Mouse (Mus musculus) kidney, adult 11 months (tissue): Measurements from ENCODE around the gene Crym.
A peak's percentile ranks its signal among the peaks of the same experiment; 100 is the strongest.

ENCODE experiments used
- DNase-seq: peaks from one replicate; pipeline ENCODE4 v3.0.0; 2022

The Crym gene

DNA sequence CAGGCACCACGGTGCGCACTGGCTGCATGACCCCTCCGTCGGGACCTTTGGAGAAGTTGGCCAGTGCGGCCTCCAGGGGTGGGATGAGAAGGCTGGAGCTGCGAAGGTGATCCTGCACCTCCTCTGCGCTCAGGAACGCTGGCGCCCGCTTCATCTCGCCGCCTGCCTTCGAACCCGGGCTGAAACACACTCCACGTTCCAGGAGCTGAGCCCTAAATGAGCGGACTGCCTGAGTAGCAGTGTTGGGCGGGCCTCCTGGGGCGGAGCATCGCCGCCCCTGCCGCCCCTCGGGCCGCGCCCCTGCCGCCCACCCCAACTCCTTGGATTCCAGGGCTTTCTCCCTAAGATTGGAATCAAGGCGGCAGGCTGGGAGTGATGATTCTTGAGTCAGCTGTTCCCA lies at the start of gene Crym:
TSS of gene Crym (minus strand) at position 341 of the 400 bp plus-strand sequence.
- DNase-seq: no peak

DNA sequence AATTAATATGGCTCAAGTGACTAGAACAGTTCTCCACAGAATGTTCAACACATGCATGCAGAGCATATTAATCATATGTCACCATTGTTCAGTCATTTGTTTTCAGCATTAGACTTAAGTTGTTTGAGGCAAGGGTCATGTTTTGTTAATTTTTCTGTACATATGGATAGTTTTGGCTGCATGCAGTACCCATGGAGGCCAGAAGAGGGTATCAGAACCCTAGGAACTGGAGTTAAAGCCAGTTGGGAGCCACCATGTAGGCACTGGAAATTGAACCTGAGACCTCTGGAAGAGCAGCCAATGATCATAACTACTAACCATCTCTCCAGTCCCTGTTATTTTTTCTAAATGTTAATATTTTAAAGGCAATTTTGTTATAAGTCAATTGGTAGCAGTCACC lies 39.2 kb upstream of the Crym start:
- DNase-seq: no peak

GRCm38 (mm10) chr7:120228541-120228940 lies 26.6 kb upstream of the Crym start:
- DNase-seq: no peak

DNA sequence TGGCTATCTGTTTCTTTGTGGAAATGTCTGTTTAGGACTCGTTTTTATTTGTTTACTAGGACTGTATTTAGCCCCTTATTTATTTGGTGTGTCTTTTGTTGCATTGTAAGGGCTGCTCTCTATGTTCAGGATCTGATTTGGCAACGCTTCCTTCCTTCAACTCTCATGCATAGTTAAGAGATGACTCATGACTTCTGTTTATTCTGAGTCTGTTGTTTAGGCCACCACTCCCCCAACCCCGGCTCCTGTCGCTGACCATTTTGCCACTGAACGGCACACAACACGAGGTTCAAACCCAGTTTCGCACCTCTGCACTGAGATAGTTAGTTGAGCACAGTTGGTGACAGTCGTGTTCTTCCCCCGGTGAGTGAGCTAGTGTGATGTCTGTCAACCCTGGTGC lies 4.1 kb upstream of the Crym start:
- DNase-seq: no peak

GRCm38 (mm10) chr7:120203789-120204188 lies 1.9 kb upstream of the Crym start, which contains the start of gene Abca14:
Gene Abca14, plus strand, starts transcription at chr7:120203961.
- DNase-seq: peak; percentile 81

GRCm38 (mm10) chr7:120201231-120201744 lies 623 bp downstream of the Crym start:
- peak; percentile 76 for DNase-seq

- DNase-seq: no peak
These were observed 6.7 kb downstream of the Crym start for GRCm38 (mm10) chr7:120195207-120195606.

- DNase-seq: no peak
These were observed 9.1 kb downstream of the Crym start for GRCm38 (mm10) chr7:120192816-120193215.

GRCm38 (mm10) chr7:120192207-120192606 lies 9.7 kb downstream of the Crym start:
- DNase-seq: no peak

- peak; percentile 90 for DNase-seq
These were observed 11.7 kb downstream of the Crym start for GRCm38 (mm10) chr7:120190150-120190665.

DNA sequence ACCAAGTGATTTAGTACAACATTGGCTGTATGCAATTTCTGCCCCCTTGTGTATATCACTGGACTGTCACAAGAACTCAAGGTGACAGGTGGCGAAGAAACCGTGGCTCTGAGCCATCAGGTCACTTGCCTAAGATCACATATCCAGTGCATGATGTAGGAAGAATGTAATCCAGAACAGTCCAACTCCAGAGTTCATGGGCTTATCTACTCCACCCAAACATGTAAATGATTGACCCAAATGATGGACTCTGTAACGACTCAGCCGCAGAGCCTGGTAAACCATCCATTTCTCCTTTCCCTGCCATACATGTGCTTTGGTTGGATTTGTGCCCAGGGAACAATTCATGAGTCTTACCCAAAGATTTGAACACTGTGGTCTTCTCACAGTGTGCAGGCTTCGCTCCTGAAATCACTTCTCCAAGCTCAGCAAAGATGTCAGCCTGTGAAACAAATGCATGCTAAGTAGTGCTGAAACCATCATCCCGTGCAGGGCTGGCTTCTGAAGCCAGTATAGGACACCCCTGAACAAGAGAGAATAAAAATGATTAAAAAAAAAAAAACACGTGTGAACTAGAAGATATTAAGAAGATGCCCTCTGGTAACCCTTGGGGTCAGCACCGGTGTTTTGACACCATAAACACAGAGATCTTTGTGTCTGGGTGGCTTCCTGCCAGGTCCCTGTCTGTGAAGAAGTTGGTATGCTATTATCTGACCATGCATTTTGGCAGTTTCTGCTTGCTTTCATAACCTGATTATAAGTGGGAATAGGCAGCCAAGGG lies 12.4 kb downstream of the Crym start:
- peak; percentile 84 for DNase-seq

- DNase-seq: no peak
These were observed 13.0 kb downstream of the Crym start for GRCm38 (mm10) chr7:120188946-120189345.

DNA sequence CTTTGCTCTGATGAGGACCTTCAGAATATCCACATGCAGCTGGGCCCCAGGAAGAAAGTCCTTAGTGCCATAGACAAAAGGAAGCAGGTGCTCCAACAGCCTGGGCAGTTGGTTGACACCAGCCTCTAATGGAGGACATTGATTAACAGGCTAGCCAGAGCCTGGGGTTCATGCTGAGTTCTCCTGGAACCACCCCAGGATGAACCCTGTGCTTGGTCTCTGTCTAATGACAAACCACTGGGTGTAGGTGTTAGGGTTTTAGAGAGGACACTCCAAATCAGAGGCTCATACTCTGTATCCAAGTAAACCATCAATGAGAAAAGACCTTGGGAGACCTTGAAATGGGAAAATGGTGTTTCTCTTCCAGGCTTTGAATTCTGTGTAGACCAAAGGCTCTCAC lies 19.0 kb downstream of the Crym start:
- no peak for DNase-seq

- DNase-seq: no peak
These were observed 20.3 kb downstream of the Crym start for GRCm38 (mm10) chr7:120181401-120182230.

DNA sequence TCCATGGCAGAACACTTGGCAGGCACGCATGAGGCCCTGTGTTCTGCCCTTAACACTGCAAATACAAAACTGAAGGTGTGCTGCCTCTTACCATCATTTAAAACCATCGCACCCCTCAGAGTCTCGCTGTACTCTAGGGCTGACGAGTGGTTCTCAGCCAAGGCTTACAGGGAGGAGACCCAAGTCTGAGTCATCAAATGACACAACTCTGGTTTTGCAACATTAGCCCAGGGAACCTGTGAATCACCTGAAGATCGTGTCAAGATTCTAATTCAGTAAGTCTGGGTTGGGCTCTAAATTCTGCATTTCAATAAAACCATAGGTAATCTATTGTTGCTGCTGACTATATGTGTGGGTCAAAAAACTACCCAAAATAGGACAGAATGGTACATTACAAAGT lies 21.4 kb downstream of the Crym start:
- DNase-seq: no peak

DNA sequence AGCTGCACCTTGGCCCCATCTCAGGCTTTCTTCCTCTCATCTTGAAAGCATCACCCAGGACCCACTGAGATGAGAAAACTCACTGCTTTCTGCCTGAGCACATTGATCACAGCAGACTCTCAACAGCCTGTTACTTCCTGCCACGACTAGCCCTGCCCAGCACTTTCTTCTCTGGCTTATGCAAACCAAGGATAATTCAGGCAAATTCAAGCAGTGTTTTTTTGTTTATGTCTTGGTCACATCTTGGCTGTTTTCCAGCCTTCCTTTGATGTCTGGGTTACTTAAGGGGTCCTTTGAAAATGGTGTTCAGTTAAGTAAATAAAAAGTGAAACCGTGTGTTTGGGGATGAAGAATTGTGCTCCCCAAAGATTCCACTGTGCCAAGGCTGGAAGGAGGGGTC lies 23.0 kb downstream of the Crym start:
- DNase-seq: no peak

DNA sequence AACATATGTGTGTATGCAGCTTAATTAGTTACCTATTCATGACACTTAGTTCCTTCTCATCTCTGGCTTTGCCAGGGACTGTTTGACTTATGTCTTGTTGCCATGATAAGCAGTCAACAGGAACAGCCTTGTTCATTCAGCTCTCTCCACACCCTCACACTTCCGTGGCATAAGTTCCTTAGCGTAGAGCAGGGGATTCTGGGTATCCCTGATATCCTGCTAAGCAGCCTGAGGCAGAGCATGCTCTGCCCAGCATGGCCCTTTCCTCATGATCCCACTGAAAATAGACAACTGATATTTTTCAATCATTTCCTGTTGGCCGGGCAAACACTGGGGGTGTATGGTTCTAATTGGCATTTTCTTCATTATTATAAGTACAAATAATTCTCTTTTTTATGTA lies 24.3 kb downstream of the Crym start:
- DNase-seq: no peak

DNA sequence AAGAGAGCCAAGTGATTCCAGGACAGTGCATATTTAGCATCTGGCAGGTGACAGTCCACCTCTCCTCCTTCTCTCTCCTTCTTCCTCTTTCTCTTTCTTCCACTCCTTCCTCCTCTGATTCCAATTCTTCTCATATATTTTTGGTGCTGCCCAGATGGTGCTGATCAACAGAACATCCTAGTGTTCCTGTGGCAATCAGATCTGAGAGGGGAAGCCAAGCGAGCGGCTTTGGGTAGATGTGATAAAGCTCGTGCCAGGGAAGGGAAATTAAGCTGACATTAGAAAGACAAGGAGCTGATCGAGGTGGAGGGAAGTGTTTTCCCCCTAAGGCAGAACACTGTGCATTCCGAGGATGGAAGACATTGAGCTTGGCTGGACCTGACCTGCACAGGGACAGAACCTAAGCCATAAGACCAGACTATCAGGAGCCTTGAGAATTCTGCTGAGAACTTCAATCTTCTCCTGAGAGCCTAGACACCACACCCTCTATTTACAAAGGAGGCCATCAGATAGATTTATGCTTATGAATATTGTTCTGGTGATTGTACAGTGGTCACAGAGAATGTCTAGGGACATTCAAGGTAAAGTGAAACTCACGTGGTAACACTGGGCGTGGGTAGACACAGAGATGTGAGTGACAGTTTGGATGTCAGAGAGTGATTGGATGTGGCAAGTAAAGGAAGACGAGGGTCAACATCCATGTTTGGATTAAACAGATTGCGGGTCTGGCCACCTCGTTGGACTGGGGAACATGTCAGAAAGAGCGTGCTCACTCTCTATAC lies 27.0 kb downstream of the Crym start:
- DNase-seq: no peak

DNA sequence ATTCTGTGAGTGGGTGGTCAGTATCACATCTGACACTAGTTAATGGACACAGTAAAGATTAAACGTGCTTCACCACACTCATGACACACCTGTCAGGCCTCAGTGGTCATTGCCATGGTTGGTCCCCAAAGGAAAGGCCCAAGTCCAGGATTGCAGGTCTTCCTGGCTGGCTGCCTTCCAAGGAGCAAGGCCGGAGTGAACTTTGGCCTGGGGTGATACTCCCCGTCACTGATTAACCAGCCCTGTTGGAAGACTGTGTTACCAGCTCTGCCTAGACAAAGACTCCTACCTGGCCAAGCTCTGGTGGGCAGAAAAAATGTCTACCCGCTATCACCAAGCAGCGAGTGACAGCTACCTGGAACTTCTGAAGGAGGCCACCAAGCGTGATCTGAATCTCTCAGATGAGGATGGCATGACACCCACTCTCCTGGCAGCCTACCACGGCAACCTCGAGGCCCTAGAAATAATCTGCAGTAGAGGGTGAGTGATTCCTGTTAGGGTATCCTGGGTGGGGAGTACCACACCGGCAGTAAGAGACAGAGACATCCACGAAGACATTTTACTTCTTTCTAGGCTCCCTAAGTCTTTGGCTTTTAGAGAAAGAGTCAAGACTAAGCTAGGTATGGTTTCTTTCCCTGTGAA lies 28.2 kb downstream of the Crym start, which contains the start of gene Anks4b:
TSS of gene Anks4b (plus strand) at position 256 of the 642 bp plus-strand sequence.
- peak; percentile 94 for DNase-seq

DNA sequence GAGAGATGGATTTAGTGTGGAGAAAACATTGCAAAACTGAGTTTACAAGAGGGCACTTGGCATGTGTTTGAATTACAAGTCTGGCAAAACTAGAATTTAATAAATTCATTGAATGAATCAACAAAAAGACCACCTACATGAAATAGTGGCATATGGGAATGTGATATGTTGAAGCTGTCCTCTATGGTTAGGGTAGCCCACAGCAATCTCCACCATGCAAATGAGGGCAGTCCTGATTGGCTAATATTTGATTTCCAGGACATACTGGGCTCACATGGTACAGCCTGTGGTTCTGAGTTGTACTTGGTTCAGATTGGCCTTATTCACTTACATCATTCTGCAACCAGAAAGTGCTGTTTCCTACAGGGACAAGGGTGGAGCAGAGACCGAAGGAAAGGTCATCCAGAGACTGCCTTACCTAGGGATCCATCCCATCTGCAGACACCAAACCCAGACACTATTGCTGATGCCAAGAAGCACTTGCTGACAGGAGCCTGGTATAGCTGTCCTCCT lies 29.7 kb downstream of the Crym start:
- DNase-seq: no peak

DNA sequence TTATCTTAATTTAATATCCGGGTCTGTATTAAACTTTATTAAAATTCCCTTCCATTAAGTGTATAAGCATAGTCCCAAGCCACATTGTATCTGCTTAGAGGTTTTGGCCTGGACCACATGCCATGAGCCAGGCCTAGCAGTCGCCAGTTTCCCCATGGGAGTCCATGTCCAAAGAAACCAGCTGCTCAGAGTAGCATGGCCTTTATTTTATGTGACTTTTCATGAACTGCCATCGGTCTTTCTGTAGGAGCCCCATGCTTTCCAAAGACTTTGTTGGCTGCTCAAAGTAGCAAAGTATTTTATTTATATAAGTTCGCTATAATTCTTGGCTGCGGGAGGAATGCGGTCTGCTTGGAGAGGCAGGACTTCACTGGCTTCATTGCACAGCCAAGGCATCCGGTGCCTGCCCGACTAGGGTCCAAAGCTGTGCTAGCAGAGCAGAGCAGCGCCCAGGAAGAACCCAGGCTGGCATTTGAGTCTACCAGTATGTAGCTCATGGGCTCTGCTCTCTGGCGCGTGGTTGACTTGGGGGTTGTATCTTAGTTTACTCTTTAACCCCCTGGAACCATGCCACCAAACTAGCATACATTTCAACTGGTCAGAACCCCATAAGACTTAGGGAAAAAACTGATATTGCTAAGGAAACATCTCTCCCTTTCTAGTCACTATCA lies 38.2 kb downstream of the Crym start:
- peak; percentile 52 for DNase-seq
